Mouse (Mus musculus) lung, embryonic 15.5 days (tissue): ENCODE data around the gene Eif3g. TPM values are rescaled to one million over a fixed set of nuclear protein-coding genes. Genes with fewer than 3 reads are reported as not detected.

ENCODE experiments used
- ATAC-seq: fragments of 200-750 bp; cut with Nextera tagmentation; 2 replicates; pipeline ENCODE4 v1.8.0; 2017; ENCODE audit warnings: moderate number of reproducible peaks, borderline replicate concordance; ENCODE audit not compliant: low FRiP score, low TSS enrichment; ENCODE audit errors: extremely low read depth
- H3K27ac ChIP-seq: fragments of 300-500 bp; sonication (generic); 2 replicates; pipeline ENCODE4 v1.5.1; 2015; ENCODE audit warnings: moderate library complexity, mild to moderate bottlenecking, inconsistent platforms
- H3K27me3 ChIP-seq: fragments of 300-500 bp; sonication (generic); 2 replicates; pipeline ENCODE4 v1.6.1; 2015; ENCODE audit warnings: inconsistent platforms
- H3K36me3 ChIP-seq: fragments of 300-500 bp; sonication (generic); 2 replicates; pipeline ENCODE4 v1.6.1; 2015; ENCODE audit warnings: inconsistent platforms
- H3K4me1 ChIP-seq: fragments of 300-500 bp; sonication (generic); 2 replicates; pipeline ENCODE4 v1.6.1; 2015; ENCODE audit warnings: inconsistent platforms
- H3K4me2 ChIP-seq: fragments of 300-500 bp; sonication (generic); 2 replicates; pipeline ENCODE4 v1.6.1; 2015; ENCODE audit warnings: inconsistent platforms, mild to moderate bottlenecking, moderate library complexity
- H3K4me3 ChIP-seq: fragments of 300-500 bp; sonication (generic); 2 replicates; pipeline ENCODE4 v1.5.1; 2015; ENCODE audit warnings: mild to moderate bottlenecking, inconsistent platforms
- H3K9ac ChIP-seq: fragments of 300-500 bp; sonication (generic); 2 replicates; pipeline ENCODE4 v1.6.1; 2015; ENCODE audit warnings: inconsistent platforms
- H3K9me3 ChIP-seq: fragments of 300-500 bp; sonication (generic); 2 replicates; pipeline ENCODE4 v1.6.1; 2016; ENCODE audit warnings: inconsistent platforms
- WGBS: fragments of 180-500 bp; shearing (Covaris S2); methylation state at CpG from one replicate; pipeline ENCODE4 v1.1.7; 2015; 5-methylcytosine and 5-hydroxymethylcytosine counted together
- polyA plus RNA-seq: library from polyadenylated mRNA; unstranded; fragments of >200 nt; fragmentation: Nextera tagmentation; extraction: Ambion mirVana; gene quantifications from 2 replicates; pipeline ENCODE4 v1.2.1, GENCODE M21; 2015

Gene Eif3g
- polyA plus RNA-seq: 281 and 294 TPM in 2 replicates

- H3K27me3 ChIP-seq: no peaks in the 10 kb centered on the region
- H3K4me3 ChIP-seq: peak within 1 kb of the TSS; percentile 99
- ATAC-seq: peak; percentile 79
- peaks cover 31% of the 10 kb centered on the region for H3K36me3 ChIP-seq
- H3K4me2 ChIP-seq: peak within 1 kb of the TSS; percentile 90
- no peaks in the 10 kb centered on the region for H3K9me3 ChIP-seq
- peaks cover 23% of the 10 kb centered on the region for H3K4me1 ChIP-seq
- WGBS: 3% methylated on average over 34 of the region's 34 CpGs
- H3K9ac ChIP-seq: peak within 1 kb of the TSS; percentile 99
- peak within 1 kb of the TSS; percentile 71 for H3K27ac ChIP-seq
These were observed at the start of gene Eif3g for GRCm38 (mm10) chr9:20898511-20899073. Gene Eif3g (minus strand): TSS chr9:20898623.

GRCm38 (mm10) chr9:20946066-20946880 lies 47.9 kb upstream of the Eif3g start:
- peaks cover 31% of the 10 kb centered on the region for H3K4me1 ChIP-seq
- H3K9ac ChIP-seq: no peak overlapping the region
- H3K27ac ChIP-seq: no peak overlapping the region
- WGBS: 71% methylated on average over 16 of the region's 16 CpGs
- no peak for ATAC-seq
- no peak overlapping the region for H3K4me2 ChIP-seq
- H3K4me3 ChIP-seq: no peak overlapping the region
- H3K27me3 ChIP-seq: no peaks in the 10 kb centered on the region
- peaks cover 9% of the 10 kb centered on the region for H3K36me3 ChIP-seq
- no peaks in the 10 kb centered on the region for H3K9me3 ChIP-seq

DNA sequence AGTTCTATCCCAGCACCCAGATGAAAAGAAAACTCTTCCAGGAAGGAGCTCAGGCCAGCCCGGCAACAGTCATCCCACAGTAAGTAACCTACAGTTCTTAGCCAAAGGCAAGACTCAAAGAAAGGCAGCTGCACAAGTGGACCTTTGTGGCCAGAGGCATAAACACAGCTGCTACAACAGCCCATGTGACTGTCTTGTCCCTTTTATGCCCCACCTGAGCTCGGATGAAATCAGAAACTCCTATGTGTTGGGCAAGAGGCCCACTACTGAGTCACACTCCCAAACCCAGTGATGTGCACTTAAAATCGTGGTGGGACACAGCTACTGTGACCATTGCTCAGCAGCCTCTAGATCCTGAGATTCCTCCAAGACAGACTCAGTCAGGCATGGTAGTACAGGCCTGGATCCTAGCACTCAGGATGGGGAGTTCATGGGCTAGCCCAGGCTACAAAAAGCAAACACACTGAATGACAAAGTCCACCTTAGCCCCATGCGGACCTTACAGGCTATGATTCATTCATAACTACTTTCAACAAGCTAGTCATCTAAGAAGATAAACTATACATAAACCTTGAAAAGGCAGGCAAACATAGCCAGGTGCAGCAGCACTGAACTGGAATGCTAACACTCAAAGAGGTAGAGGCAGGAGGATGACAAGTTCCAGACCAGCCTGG lies 46.4 kb upstream of the Eif3g start:
- Histone ChIP-seq H3K9me3 (no peaks in the 10 kb centered on the region), H3K4me3 (no peak overlapping the region), H3K4me1 (peaks cover 19% of the 10 kb centered on the region), H3K36me3 (peaks cover 23% of the 10 kb centered on the region), H3K4me2 (no peak overlapping the region), H3K27ac (no peak overlapping the region), H3K27me3 (no peaks in the 10 kb centered on the region), H3K9ac (no peak overlapping the region)
- ATAC-seq: no peak
- 48% methylated on average over 4 of the region's 4 CpGs for WGBS

GRCm38 (mm10) chr9:20943911-20944310 lies 45.5 kb upstream of the Eif3g start:
- Histone ChIP-seq H3K36me3 (peaks cover 32% of the 10 kb centered on the region), H3K27ac (no peak overlapping the region), H3K9ac (no peak overlapping the region), H3K4me2 (no peak overlapping the region), H3K4me1 (peaks cover 19% of the 10 kb centered on the region), H3K9me3 (no peaks in the 10 kb centered on the region), H3K27me3 (no peaks in the 10 kb centered on the region), H3K4me3 (no peak overlapping the region)
- 22% methylated on average over 2 of the region's 2 CpGs for WGBS
- ATAC-seq: no peak

DNA sequence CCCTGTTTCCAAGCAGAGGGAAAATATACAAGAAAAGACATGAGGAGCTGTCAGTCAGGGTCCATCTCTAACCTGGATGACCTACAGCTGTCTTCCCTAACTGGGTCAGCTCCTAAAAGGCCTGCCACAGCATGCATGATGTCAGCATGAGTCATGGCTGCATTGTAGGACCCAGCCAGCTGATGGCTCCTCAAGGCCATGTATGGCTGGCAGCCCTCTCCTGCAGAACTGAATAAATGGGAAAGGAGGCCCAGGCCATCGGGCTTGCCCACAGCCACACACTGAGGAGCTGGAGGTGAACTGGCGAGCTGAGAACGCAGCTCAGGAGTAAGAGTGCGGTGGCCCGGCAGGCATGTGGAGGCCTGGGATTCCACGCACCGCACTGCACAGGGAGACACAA lies 45.0 kb upstream of the Eif3g start:
- ATAC-seq: no peak
- Histone ChIP-seq H3K9me3 (no peaks in the 10 kb centered on the region), H3K27ac (no peak overlapping the region), H3K9ac (no peak overlapping the region), H3K4me1 (peaks cover 19% of the 10 kb centered on the region), H3K36me3 (peaks cover 37% of the 10 kb centered on the region), H3K27me3 (no peaks in the 10 kb centered on the region), H3K4me3 (no peak overlapping the region), H3K4me2 (no peak overlapping the region)
- WGBS: 85% methylated on average over 7 of the region's 7 CpGs

DNA sequence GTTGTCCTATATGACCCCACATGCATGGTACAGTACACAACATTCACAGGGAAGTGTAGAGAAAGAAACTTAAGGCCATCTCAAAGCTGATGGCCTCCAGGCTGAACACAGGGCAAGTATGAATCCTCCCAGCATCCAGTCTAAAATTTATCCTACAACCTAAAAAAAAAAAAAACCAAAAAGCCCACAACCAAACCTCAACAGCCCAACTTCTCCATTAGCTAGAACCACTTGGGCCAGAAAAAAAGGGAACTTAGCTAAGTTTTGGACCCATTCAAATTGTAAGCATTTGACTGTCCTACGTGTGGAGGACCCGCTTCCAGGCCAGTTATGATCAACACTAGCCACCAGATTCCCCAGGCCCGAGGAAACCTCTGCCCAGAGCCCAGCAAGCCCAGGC lies 24.8 kb upstream of the Eif3g start:
- no peak overlapping the region for H3K27ac ChIP-seq
- H3K4me3 ChIP-seq: no peak overlapping the region

DNA sequence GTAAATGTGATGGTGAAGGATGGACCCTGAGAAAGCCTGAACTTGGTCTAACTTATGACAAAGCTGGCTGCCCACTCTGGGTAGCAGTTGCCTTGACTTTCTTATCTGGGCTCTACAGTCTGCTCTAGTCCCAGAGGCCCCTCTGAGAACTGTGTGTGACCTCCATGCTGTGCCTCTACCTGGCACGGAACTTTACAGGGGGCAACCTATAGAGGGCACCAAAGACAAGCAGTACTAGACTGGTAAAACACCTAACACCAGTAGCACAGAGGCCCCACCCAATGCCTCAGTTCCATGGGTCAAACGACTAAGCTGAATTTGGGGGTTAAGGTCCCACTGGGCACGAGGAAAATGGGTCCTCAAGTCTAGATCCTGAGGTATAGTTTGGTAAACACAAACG lies 17.7 kb upstream of the Eif3g start:
- Histone ChIP-seq H3K4me3 (no peak overlapping the region), H3K27me3 (no peaks in the 10 kb centered on the region), H3K27ac (no peak overlapping the region), H3K4me1 (no peaks in the 10 kb centered on the region), H3K4me2 (no peak overlapping the region), H3K36me3 (peaks cover 99% of the 10 kb centered on the region), H3K9ac (no peak overlapping the region), H3K9me3 (no peaks in the 10 kb centered on the region)
- WGBS: 81% methylated on average over 4 of the region's 4 CpGs
- ATAC-seq: no peak

More for the DNA sequence above, 24.8 kb upstream of the Eif3g start:
- 91% methylated on average over 3 of the region's 3 CpGs for WGBS
- Histone ChIP-seq H3K9me3 (no peaks in the 10 kb centered on the region), H3K27me3 (no peaks in the 10 kb centered on the region), H3K4me2 (no peak overlapping the region), H3K9ac (no peak overlapping the region), H3K36me3 (peaks cover 99% of the 10 kb centered on the region), H3K4me1 (no peaks in the 10 kb centered on the region)
- no peak for ATAC-seq

DNA sequence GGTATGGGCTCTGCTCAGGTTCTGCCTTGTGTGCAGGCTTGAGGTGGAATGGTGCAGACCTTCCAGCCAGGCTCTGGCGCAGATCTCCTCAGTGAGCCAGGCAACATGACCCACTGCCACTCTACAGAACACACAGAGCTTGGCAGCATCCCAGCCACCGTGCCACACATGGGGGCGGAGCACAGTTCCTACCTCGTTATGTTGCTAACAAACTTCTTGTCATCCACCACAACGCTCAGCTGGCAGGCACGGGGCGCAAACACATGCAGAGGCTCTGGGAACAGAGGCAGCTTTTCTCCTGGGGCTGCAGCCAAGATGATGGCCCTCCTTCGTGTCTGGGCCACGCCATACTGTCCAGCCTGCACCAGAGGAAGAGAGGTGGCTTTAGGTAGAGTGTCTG lies 11.5 kb upstream of the Eif3g start:
- Histone ChIP-seq H3K9ac (no peak overlapping the region), H3K4me1 (no peaks in the 10 kb centered on the region), H3K4me2 (no peak overlapping the region), H3K27ac (no peak overlapping the region), H3K4me3 (no peak overlapping the region), H3K36me3 (peaks cover 99% of the 10 kb centered on the region), H3K27me3 (no peaks in the 10 kb centered on the region), H3K9me3 (no peaks in the 10 kb centered on the region)
- ATAC-seq: no peak
- 91% methylated on average over 9 of the region's 9 CpGs for WGBS

GRCm38 (mm10) chr9:20902174-20902491 lies 3.7 kb upstream of the Eif3g start:
- Histone ChIP-seq H3K4me3 (no peak overlapping the region), H3K9me3 (no peaks in the 10 kb centered on the region), H3K9ac (no peak overlapping the region), H3K27ac (no peak overlapping the region), H3K4me1 (peaks cover 17% of the 10 kb centered on the region), H3K27me3 (no peaks in the 10 kb centered on the region), H3K4me2 (no peak overlapping the region), H3K36me3 (peaks cover 30% of the 10 kb centered on the region)
- 17% methylated on average over 6 of the region's 6 CpGs for WGBS
- ATAC-seq: no peak

DNA sequence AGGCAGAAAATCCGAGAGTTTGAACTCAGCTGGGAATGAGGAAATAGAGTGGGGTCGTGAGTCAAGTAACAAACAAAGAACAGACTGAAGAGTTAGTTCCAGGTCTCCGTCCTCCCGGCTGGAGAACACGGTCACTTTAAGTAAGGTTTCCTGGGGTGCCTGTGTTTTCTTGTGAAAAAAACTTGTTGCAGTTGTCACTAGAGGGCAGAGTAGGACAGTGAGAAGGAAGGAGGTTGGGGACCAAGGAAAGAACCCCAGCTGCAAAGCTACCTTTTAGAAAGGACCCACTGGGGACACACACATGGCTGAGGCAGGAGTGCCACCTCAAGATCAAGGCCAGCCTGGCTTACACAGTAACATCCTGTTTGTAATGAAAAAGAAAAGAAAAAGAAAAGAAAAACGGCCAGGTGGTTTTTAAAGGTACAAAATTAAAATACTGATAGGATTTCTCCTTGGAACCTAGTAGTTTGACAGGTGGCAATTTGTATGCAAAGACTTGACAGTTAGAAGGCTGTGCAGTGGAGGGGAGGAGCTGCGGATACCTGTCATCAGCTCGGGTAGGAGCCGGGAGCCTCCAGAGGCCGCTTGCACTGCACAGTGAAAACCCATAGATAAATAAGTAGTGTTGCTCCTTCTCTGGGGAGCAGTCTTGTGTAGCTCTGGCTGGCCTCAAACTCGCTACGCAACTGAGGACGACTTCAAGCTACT lies 3.2 kb upstream of the Eif3g start:
- Histone ChIP-seq H3K4me2 (no peak overlapping the region), H3K36me3 (peaks cover 25% of the 10 kb centered on the region), H3K27ac (no peak overlapping the region), H3K27me3 (no peaks in the 10 kb centered on the region), H3K4me3 (no peak overlapping the region), H3K9ac (no peak overlapping the region), H3K4me1 (peaks cover 22% of the 10 kb centered on the region), H3K9me3 (no peaks in the 10 kb centered on the region)
- WGBS: 8% methylated on average over 13 of the region's 13 CpGs
- ATAC-seq: no peak

GRCm38 (mm10) chr9:20897736-20898510 lies 500 bp downstream of the Eif3g start:
- H3K27ac ChIP-seq: peak overlapping the region; percentile 71
- peak overlapping the region; percentile 99 for H3K9ac ChIP-seq
- peaks cover 23% of the 10 kb centered on the region for H3K4me1 ChIP-seq
- no peaks in the 10 kb centered on the region for H3K27me3 ChIP-seq
- peak overlapping the region; percentile 90 for H3K4me2 ChIP-seq
- H3K4me3 ChIP-seq: peak overlapping the region; percentile 99
- H3K36me3 ChIP-seq: peaks cover 38% of the 10 kb centered on the region
- H3K9me3 ChIP-seq: no peaks in the 10 kb centered on the region
- peak; percentile 19 for ATAC-seq
- 5% methylated on average over 30 of the region's 39 CpGs for WGBS
